Mouse (Mus musculus) erythroblast, adult 5-6 weeks (primary cell): Measurements from ENCODE around the gene Acin1. TPM values are rescaled to one million over a fixed set of nuclear protein-coding genes. Genes with fewer than 3 reads are reported as not detected.
"Not testable (repeated sequence)": the region's sequence is repeated elsewhere in the genome, so short reads cannot be mapped to it uniquely, and the experiment has no call there.

Experiments used
- ATAC-seq: replicated peaks from 2 replicates; pipeline ENCODE4 v1.8.0; 2016; ENCODE audit warnings: moderate number of reproducible peaks, mild to moderate bottlenecking, moderate TSS enrichment, inconsistent platforms; ENCODE audit not compliant: poor library complexity, low FRiP score, severe bottlenecking
- total RNA-seq, 2 experiments: library from RNA; stranded (forward) in 1 of 2; stranded (reverse) in 1 of 2; fragments of 150-400 nt in 1 of 2; fragments of 200-764, 138-1000 nt in 1 of 2; gene quantifications; 2 replicates each; pipeline versions ENCODE4 v1.2.3 to v1.2.4; 2015 to 2017; ENCODE audit warnings: low replicate concordance in 2 of 2

Acin1 gene
- total RNA-seq, 2 experiments from 2014 or later, result 173 to 369 TPM

DNA sequence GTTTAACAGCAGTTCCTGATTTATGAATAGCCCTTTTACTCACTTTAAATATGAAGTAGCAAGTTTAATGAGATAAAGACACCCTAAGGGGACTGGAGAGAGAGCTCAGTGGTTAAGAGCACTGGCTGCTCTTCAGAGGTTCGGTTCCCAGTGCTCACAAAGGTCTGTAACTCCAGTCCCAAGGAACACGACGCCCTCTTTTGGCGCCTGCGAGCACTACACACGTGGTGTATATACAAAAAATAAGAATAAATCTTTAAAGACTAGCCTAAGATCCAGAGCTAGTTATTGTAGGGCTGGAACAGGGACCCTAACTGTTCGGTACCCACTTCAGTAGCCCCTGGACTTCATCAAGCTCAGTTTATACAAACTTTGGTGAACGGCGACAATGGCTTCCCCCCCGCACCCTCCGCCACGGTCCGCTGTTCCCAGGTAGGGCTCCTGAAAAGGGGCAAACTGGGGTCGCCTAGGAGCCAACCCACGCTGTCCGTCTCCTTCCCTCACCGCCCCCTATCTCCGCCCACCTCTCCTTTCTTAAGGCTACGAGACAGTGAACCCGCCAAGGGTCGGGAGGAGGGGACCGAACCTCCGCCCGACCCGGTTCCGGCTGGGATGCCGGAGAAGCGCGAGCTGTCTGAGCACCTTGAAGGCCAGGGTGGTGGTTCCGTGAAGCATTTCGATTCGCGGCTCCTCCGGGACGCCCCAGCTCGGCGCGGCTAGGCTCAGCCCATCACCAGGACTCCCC, 69.4 kb downstream of the Acin1 start:
- peak; percentile 71 for ATAC-seq

- ATAC-seq, result no peak
Observed at GRCm38 (mm10) chr14:54616226-54616825, 70.4 kb downstream of the Acin1 start.

- not testable (repeated sequence) for ATAC-seq
Observed at GRCm38 (mm10) chr14:54614130-54614529, 72.6 kb downstream of the Acin1 start.

- no peak for ATAC-seq
Observed at GRCm38 (mm10) chr14:54610648-54611047, 76.1 kb downstream of the Acin1 start.

- no peak for ATAC-seq
Observed at GRCm38 (mm10) chr14:54609962-54610361, 76.8 kb downstream of the Acin1 start.

- no peak for ATAC-seq
Observed at GRCm38 (mm10) chr14:54609245-54609644, 77.5 kb downstream of the Acin1 start.

- no peak for ATAC-seq
Observed at GRCm38 (mm10) chr14:54607226-54607625, 79.5 kb downstream of the Acin1 start.

GRCm38 (mm10) chr14:54605752-54606321, 80.9 kb downstream of the Acin1 start, which contains the start of gene 4931414P19Rik:
Gene 4931414P19Rik, minus strand, starts transcription at chr14:54605993.
- ATAC-seq, result peak; percentile 61

GRCm38 (mm10) chr14:54603686-54604085, 83.0 kb downstream of the Acin1 start:
- ATAC-seq, result no peak

DNA sequence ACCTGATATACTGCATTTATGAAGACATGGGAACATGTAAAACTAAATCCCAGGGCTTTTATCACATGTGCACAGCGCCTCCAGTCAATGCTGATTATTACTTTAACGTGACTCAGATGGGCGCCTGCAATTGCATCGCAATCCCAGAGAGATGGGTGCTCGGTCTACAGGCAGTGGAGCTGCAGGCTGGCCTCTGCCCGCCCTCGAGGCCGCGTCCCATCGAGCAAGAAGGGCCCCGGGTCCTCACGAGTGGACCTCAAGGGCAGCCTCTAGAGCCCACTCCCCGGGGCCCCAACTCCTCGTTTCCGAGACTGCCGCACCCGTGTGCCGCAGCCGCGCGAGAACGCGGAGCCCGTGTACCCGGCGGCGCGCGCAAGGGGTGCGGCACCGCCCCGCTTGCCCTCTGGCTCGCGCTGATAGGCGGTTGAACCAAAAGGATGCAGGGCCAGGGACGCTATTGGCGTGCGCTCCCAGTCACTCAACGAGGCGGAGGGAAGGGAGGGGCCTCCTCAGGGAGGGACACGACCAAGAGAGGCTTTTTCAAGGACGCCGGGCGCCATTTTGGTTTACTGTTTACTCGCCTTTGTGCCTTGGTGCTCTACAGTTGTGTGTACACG, 83.6 kb downstream of the Acin1 start:
- peak; percentile 94 for ATAC-seq

- peak; percentile 10 for ATAC-seq
Observed at GRCm38 (mm10) chr14:54602613-54603012, 84.1 kb downstream of the Acin1 start.

DNA sequence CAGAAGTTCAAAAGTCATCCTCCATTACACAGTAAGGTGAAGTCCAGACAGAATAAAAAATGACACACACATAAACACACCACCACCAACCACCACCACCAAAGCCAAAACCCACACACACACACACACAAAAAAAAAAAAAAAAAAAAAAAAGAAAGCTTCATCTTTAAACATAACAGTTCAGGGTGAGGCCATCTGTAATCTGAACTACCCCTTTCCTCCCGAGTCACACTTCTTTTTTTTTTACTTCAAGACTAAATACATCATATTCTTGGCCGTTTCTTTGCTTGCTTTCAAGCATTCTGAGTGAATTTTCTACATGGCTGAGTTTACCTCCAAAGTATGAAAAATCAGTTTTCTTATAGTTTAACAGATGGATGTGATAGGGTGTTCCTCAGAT, 85.1 kb downstream of the Acin1 start:
- ATAC-seq, result no peak

GRCm38 (mm10) chr14:54597084-54597483, 89.6 kb downstream of the Acin1 start:
- ATAC-seq, result no peak

DNA sequence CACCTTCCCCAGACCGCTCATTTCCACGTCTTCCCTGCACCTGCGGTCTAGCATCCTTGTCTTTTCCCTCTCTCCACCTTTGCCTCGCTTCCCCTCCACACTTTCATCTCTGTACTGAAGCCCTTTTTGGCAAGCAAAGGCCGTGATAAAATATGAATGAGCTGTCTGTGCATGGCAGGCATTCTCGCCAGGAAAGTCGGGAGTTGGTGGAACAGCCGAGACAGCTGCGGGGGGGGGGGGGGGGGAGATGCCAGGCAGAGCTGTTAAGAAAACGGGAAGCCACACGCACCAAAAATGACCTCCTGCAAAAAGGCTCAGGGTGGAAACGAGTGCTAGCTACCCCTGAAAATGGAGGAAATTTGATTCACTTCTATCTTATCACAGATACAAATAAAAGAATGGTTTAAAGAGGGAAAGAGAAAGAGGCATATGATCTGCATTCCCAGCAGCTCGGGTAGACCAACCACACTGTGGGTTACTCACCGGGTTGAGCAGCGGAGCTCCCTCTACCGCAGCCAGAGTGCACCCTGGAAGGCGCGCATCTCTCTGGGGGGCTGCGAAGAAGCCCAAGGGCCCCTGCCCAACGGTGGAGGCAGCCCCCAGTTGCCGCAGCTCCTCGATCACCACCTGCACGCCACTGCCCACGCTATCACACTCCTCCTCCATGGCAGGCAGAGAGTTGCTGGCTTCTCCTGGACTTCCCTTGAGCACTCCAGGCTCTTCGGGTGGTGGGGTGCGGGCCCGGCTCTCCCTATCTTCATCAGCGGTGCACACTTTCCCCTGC, 91.9 kb downstream of the Acin1 start:
- ATAC-seq, result no peak

GRCm38 (mm10) chr14:54594055-54594454, 92.7 kb downstream of the Acin1 start:
- peak; percentile 56; the same call in 1 of the 2 replicates for ATAC-seq

GRCm38 (mm10) chr14:54592319-54592934, 94.3 kb downstream of the Acin1 start:
- ATAC-seq, result no peak
